Mouse (Mus musculus) retina, postnatal 1 day (tissue): Measurements from ENCODE around the gene Fbxw9.

ENCODE experiments used
- DNase-seq: peaks from one replicate; pipeline ENCODE4 v3.0.0-alpha.2; 2012

Gene Fbxw9

GRCm38 (mm10) chr8:85059879-85060616 is at the start of gene Fbxw9:
Gene Fbxw9, plus strand, starts transcription at chr8:85060055.
- peak; percentile 94 for DNase-seq

- DNase-seq, result no peak
These were observed 48.6 kb upstream of the Fbxw9 start for GRCm38 (mm10) chr8:85011242-85011641.

GRCm38 (mm10) chr8:85013230-85013840 is 46.5 kb upstream of the Fbxw9 start:
- peak; percentile 92 for DNase-seq

- DNase-seq, result no peak
These were observed 45.4 kb upstream of the Fbxw9 start, which contains the start of gene Best2 for GRCm38 (mm10) chr8:85014431-85014830. Gene Best2, minus strand, starts transcription at chr8:85014531.

GRCm38 (mm10) chr8:85016724-85017123 is 43.1 kb upstream of the Fbxw9 start:
- DNase-seq, result no peak

GRCm38 (mm10) chr8:85017209-85017608 is 42.6 kb upstream of the Fbxw9 start:
- DNase-seq, result peak; percentile 59

GRCm38 (mm10) chr8:85021514-85022055 is 38.3 kb upstream of the Fbxw9 start:
- no peak for DNase-seq

- no peak for DNase-seq
These were observed 36.0 kb upstream of the Fbxw9 start for GRCm38 (mm10) chr8:85023846-85024245.

- DNase-seq, result peak; percentile 97
These were observed 34.5 kb upstream of the Fbxw9 start, which contains the start of gene Asna1 for GRCm38 (mm10) chr8:85025098-85025932. Gene Asna1, minus strand, starts transcription at chr8:85025281.

- DNase-seq, result peak; percentile 98
These were observed 33.0 kb upstream of the Fbxw9 start, which contains the start of gene Trir for GRCm38 (mm10) chr8:85026670-85027515. Gene Trir, plus strand, starts transcription at chr8:85026823.

- no peak for DNase-seq
These were observed 32.4 kb upstream of the Fbxw9 start for GRCm38 (mm10) chr8:85027516-85027855.

GRCm38 (mm10) chr8:85027922-85028321 is 31.9 kb upstream of the Fbxw9 start:
- DNase-seq, result no peak

GRCm38 (mm10) chr8:85029271-85029670 is 30.6 kb upstream of the Fbxw9 start:
- DNase-seq, result no peak

- no peak for DNase-seq
These were observed 27.1 kb upstream of the Fbxw9 start for GRCm38 (mm10) chr8:85032622-85033311.

- DNase-seq, result no peak
These were observed 26.0 kb upstream of the Fbxw9 start for GRCm38 (mm10) chr8:85033867-85034266.

GRCm38 (mm10) chr8:85034764-85035163 is 25.1 kb upstream of the Fbxw9 start:
- peak; percentile 85 for DNase-seq

GRCm38 (mm10) chr8:85035165-85035727 is 24.6 kb upstream of the Fbxw9 start:
- no peak for DNase-seq

GRCm38 (mm10) chr8:85035728-85036310 is 24.0 kb upstream of the Fbxw9 start:
- no peak for DNase-seq

- no peak for DNase-seq
These were observed 23.5 kb upstream of the Fbxw9 start for GRCm38 (mm10) chr8:85036381-85036717.

GRCm38 (mm10) chr8:85036718-85037365 is 23.0 kb upstream of the Fbxw9 start, which contains the start of gene Tnpo2:
Gene Tnpo2, plus strand, starts transcription at chr8:85036915.
- peak; percentile 99 for DNase-seq
